Mouse (Mus musculus): ENCODE measurements around the gene Fam118a. TPM values are rescaled to one million over a fixed set of nuclear protein-coding genes. Genes with fewer than 3 reads are reported as not detected.

The Fam118a gene
- polyA plus RNA-seq, 1 experiment from 2014 or later, result 29.2 TPM

GRCm38 (mm10) chr15:85043116-85043515 is 14.4 kb downstream of the Fam118a start:
- H3K4me3 ChIP-seq (ENCODE audit: low read depth, low read length), result no peak overlapping the region
- H3K9ac ChIP-seq (ENCODE audit: low read length), result no peak overlapping the region; the same call in 1 of the 2 replicates
- peaks cover 12% of the 10 kb centered on the region for H3K36me3 ChIP-seq (ENCODE audit: control insufficient read depth, insufficient read depth, low read length)
- 58% methylated on average over 5 of the region's 5 CpGs for WGBS
- no peak for DNase-seq (ENCODE audit: low spot score)
- H3K4me2 ChIP-seq (ENCODE audit: low read length), result 0 out of 2 replicates have a peak overlapping the region, but pooled peaks have one; percentile 4
- ATAC-seq, result no peak
- H3K4me1 ChIP-seq (ENCODE audit: control insufficient read depth, insufficient read depth, low read length), result peaks cover 19% of the 10 kb centered on the region
- no peaks in the 10 kb centered on the region for H3K9me3 ChIP-seq (replicated peaks; ENCODE audit: control insufficient read depth, low read length)
- H3K27me3 ChIP-seq (replicated peaks; ENCODE audit: control insufficient read depth, insufficient read depth, low read length), result no peaks in the 10 kb centered on the region
- 0 out of 2 replicates have a peak overlapping the region, but pooled peaks have one; percentile 31 for H3K27ac ChIP-seq (ENCODE audit: low read depth, low read length)

- 81% methylated on average over 5 of the region's 5 CpGs for WGBS
Measured at GRCm38 (mm10) chr15:85043761-85044160, 15.0 kb downstream of the Fam118a start.

DNA sequence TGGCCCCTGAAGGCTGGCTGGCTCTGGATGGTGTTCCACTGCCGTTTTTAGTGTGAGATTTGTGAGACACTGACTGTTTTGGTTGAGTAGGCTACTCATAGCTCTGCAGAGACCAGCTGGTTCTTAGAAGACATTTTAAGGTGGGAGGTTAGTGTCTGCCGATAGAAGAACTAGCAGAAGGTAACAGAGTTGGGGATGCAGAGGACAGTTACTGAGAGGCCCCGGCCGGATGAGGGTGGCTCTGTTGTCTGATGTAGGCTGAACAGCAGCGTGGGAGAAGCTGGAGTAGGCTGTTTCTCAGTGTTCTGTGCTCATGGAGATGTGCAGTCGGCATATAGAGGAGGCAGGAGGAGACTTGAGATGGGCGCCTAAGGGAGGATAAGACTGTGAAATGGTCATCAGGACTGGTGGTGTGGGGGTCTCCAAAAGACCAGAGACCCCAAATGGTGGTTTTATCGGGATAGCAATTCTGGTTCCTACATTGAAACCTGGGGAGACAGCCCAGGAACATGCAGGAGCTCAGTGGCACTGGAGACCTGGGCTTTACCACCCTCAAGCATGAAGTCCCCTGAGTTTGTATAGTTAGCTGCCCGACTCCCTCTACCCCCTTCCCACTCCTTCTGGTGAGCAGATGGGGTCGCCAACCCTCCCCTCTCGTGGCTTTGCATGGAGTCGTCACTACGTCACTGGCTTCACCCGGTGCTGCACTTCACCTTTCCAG is 17.6 kb downstream of the Fam118a start:
- H3K27me3 ChIP-seq (replicated peaks; ENCODE audit: control insufficient read depth, insufficient read depth, low read length), result no peaks in the 10 kb centered on the region
- H3K9ac ChIP-seq (ENCODE audit: low read length), result no peak overlapping the region
- no peak overlapping the region for H3K4me3 ChIP-seq (ENCODE audit: low read depth, low read length)
- peaks cover 19% of the 10 kb centered on the region for H3K4me1 ChIP-seq (ENCODE audit: control insufficient read depth, insufficient read depth, low read length)
- DNase-seq (ENCODE audit: low spot score) (no peak), ATAC-seq (no peak)
- H3K36me3 ChIP-seq (ENCODE audit: control insufficient read depth, insufficient read depth, low read length), result peaks cover 32% of the 10 kb centered on the region
- H3K9me3 ChIP-seq (replicated peaks; ENCODE audit: control insufficient read depth, low read length), result no peaks in the 10 kb centered on the region
- no peak overlapping the region for H3K27ac ChIP-seq (ENCODE audit: low read depth, low read length)
- 89% methylated on average over 14 of the region's 14 CpGs for WGBS
- no peak overlapping the region for H3K4me2 ChIP-seq (ENCODE audit: low read length)

More at GRCm38 (mm10) chr15:85043761-85044160, 15.0 kb downstream of the Fam118a start:
- ATAC-seq, result no peak
- Histone ChIP-seq H3K4me3 (ENCODE audit: low read depth, low read length) (no peak overlapping the region), H3K4me2 (ENCODE audit: low read length) (0 out of 2 replicates have a peak overlapping the region, but pooled peaks have one; percentile 4), H3K27me3 (replicated peaks; ENCODE audit: control insufficient read depth, insufficient read depth, low read length) (no peaks in the 10 kb centered on the region), H3K4me1 (ENCODE audit: control insufficient read depth, insufficient read depth, low read length) (peaks cover 19% of the 10 kb centered on the region), H3K9me3 (replicated peaks; ENCODE audit: control insufficient read depth, low read length) (no peaks in the 10 kb centered on the region), H3K9ac (ENCODE audit: low read length) (no peak overlapping the region), H3K36me3 (ENCODE audit: control insufficient read depth, insufficient read depth, low read length) (peaks cover 17% of the 10 kb centered on the region), H3K27ac (ENCODE audit: low read depth, low read length) (no peak overlapping the region)
- no peak for DNase-seq (ENCODE audit: low spot score)

GRCm38 (mm10) chr15:85047865-85048264 is 19.1 kb downstream of the Fam118a start:
- H3K4me2 ChIP-seq (ENCODE audit: low read length), result no peak overlapping the region
- WGBS, result 87% methylated on average over 4 of the region's 4 CpGs
- H3K9me3 ChIP-seq (replicated peaks; ENCODE audit: control insufficient read depth, low read length), result no peaks in the 10 kb centered on the region
- ATAC-seq (no peak), DNase-seq (ENCODE audit: low spot score) (no peak)
- no peak overlapping the region for H3K4me3 ChIP-seq (ENCODE audit: low read depth, low read length)
- H3K27ac ChIP-seq (ENCODE audit: low read depth, low read length), result no peak overlapping the region
- no peak overlapping the region for H3K9ac ChIP-seq (ENCODE audit: low read length)
- H3K27me3 ChIP-seq (replicated peaks; ENCODE audit: control insufficient read depth, insufficient read depth, low read length), result no peaks in the 10 kb centered on the region
- peaks cover 8% of the 10 kb centered on the region for H3K4me1 ChIP-seq (ENCODE audit: control insufficient read depth, insufficient read depth, low read length)
- peaks cover 33% of the 10 kb centered on the region for H3K36me3 ChIP-seq (ENCODE audit: control insufficient read depth, insufficient read depth, low read length)

DNA sequence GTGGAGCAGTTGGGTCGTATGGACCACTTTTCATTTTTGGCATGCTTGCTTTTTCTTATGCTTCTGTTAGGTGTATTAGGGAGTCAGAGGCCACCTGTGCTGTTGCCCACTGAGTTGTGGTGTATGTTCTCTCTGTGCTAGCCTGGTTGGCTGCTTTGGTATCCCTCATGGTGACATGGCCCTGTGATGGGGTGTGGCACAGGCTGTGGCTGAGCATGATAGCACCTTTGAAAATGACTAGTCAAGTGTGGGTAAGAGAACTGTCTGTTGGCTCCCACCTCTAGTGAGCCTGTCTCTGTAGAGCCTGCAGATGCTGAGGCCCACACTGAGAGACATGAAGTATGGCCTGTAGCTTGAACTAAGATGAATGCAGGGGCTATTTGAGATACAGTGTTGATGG is 21.0 kb downstream of the Fam118a start:
- Histone ChIP-seq H3K4me3 (ENCODE audit: low read depth, low read length) (no peak overlapping the region), H3K27me3 (replicated peaks; ENCODE audit: control insufficient read depth, insufficient read depth, low read length) (no peaks in the 10 kb centered on the region), H3K27ac (ENCODE audit: low read depth, low read length) (no peak overlapping the region), H3K9ac (ENCODE audit: low read length) (no peak overlapping the region), H3K4me1 (ENCODE audit: control insufficient read depth, insufficient read depth, low read length) (no peaks in the 10 kb centered on the region), H3K9me3 (replicated peaks; ENCODE audit: control insufficient read depth, low read length) (no peaks in the 10 kb centered on the region), H3K36me3 (ENCODE audit: control insufficient read depth, insufficient read depth, low read length) (peaks cover 41% of the 10 kb centered on the region), H3K4me2 (ENCODE audit: low read length) (no peak overlapping the region)
- no peak for DNase-seq (ENCODE audit: low spot score)
- WGBS, result 75% methylated on average over 1 of the region's 1 CpGs
- no peak for ATAC-seq

DNA sequence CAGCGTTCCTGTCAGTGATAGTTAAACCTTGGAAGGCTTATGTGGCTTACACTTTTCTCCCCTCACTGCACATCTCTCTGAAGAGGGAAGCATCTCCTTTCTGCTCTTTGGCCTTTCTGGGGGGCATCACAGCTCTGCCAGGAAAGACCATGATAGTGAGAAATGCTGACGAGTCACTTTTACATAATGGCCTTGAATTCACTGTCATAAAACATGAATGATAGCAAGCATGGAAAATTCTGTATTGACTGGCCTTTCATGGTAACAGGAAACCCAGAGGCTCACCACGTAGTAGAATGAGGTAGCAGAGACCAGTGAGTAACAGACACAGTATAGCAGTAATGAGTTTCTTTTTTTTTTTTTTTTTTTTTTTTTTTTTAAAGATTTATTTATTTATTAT is 25.4 kb downstream of the Fam118a start:
- Histone ChIP-seq H3K4me1 (ENCODE audit: control insufficient read depth, insufficient read depth, low read length) (no peaks in the 10 kb centered on the region), H3K9ac (ENCODE audit: low read length) (no peak overlapping the region), H3K4me2 (ENCODE audit: low read length) (no peak overlapping the region), H3K27me3 (replicated peaks; ENCODE audit: control insufficient read depth, insufficient read depth, low read length) (no peaks in the 10 kb centered on the region), H3K9me3 (replicated peaks; ENCODE audit: control insufficient read depth, low read length) (no peaks in the 10 kb centered on the region), H3K36me3 (ENCODE audit: control insufficient read depth, insufficient read depth, low read length) (peaks cover 29% of the 10 kb centered on the region), H3K27ac (ENCODE audit: low read depth, low read length) (no peak overlapping the region), H3K4me3 (ENCODE audit: low read depth, low read length) (no peak overlapping the region)
- WGBS, result 96% methylated on average over 3 of the region's 3 CpGs
- ATAC-seq (no peak), DNase-seq (ENCODE audit: low spot score) (no peak)

GRCm38 (mm10) chr15:85055186-85055585 is 26.4 kb downstream of the Fam118a start:
- H3K9me3 ChIP-seq (replicated peaks; ENCODE audit: control insufficient read depth, low read length), result no peaks in the 10 kb centered on the region
- H3K27me3 ChIP-seq (replicated peaks; ENCODE audit: control insufficient read depth, insufficient read depth, low read length), result no peaks in the 10 kb centered on the region
- no peak overlapping the region for H3K4me3 ChIP-seq (ENCODE audit: low read depth, low read length)
- no peak overlapping the region for H3K27ac ChIP-seq (ENCODE audit: low read depth, low read length)
- WGBS, result 86% methylated on average over 4 of the region's 4 CpGs
- H3K36me3 ChIP-seq (ENCODE audit: control insufficient read depth, insufficient read depth, low read length), result peaks cover 26% of the 10 kb centered on the region
- ATAC-seq (no peak), DNase-seq (ENCODE audit: low spot score) (no peak)
- no peak overlapping the region for H3K9ac ChIP-seq (ENCODE audit: low read length)
- no peak overlapping the region for H3K4me2 ChIP-seq (ENCODE audit: low read length)
- no peaks in the 10 kb centered on the region for H3K4me1 ChIP-seq (ENCODE audit: control insufficient read depth, insufficient read depth, low read length)

GRCm38 (mm10) chr15:85063421-85063820 is 34.7 kb downstream of the Fam118a start:
- Histone ChIP-seq H3K27ac (ENCODE audit: low read depth, low read length) (no peak overlapping the region), H3K4me3 (ENCODE audit: low read depth, low read length) (no peak overlapping the region), H3K4me2 (ENCODE audit: low read length) (no peak overlapping the region), H3K9ac (ENCODE audit: low read length) (no peak overlapping the region), H3K27me3 (replicated peaks; ENCODE audit: control insufficient read depth, insufficient read depth, low read length) (no peaks in the 10 kb centered on the region), H3K9me3 (replicated peaks; ENCODE audit: control insufficient read depth, low read length) (no peaks in the 10 kb centered on the region), H3K36me3 (ENCODE audit: control insufficient read depth, insufficient read depth, low read length) (peaks cover 8% of the 10 kb centered on the region; the same call in 1 of the 2 replicates), H3K4me1 (ENCODE audit: control insufficient read depth, insufficient read depth, low read length) (no peaks in the 10 kb centered on the region)
- no peak for DNase-seq (ENCODE audit: low spot score)
- WGBS, result 89% methylated on average over 2 of the region's 2 CpGs
- no peak for ATAC-seq

GRCm38 (mm10) chr15:85070561-85070960 is 41.8 kb downstream of the Fam118a start:
- 44% methylated on average over 2 of the region's 2 CpGs for WGBS
- no peaks in the 10 kb centered on the region for H3K27me3 ChIP-seq (replicated peaks; ENCODE audit: control insufficient read depth, insufficient read depth, low read length)

More at GRCm38 (mm10) chr15:85070561-85070960, 41.8 kb downstream of the Fam118a start:
- DNase-seq (ENCODE audit: low spot score) (peak; percentile 82), ATAC-seq (no peak)
- Histone ChIP-seq H3K9ac (ENCODE audit: low read length) (no peak overlapping the region), H3K4me2 (ENCODE audit: low read length) (no peak overlapping the region), H3K4me3 (ENCODE audit: low read depth, low read length) (no peak overlapping the region), H3K36me3 (ENCODE audit: control insufficient read depth, insufficient read depth, low read length) (no peaks in the 10 kb centered on the region), H3K27ac (ENCODE audit: low read depth, low read length) (no peak overlapping the region), H3K4me1 (ENCODE audit: control insufficient read depth, insufficient read depth, low read length) (no peaks in the 10 kb centered on the region), H3K9me3 (replicated peaks; ENCODE audit: control insufficient read depth, low read length) (no peaks in the 10 kb centered on the region)
